Mouse (Mus musculus) G1E (cell line): Measurements from ENCODE around the gene Rftn1.

Source experiments
- CTCF ChIP-seq: IDR thresholded peaks from 2 replicates; pipeline ENCODE4 v1.5.1; 2012; ENCODE audit warnings: low read depth, low read length, inconsistent platforms, mixed read lengths
- GATA1 ChIP-seq: IDR thresholded peaks from 2 replicates; pipeline ENCODE4 v1.6.1; 2012; ENCODE audit warnings: borderline replicate concordance, low read length, inconsistent platforms, mixed read lengths
- GATA2 ChIP-seq: IDR thresholded peaks from 2 replicates; pipeline ENCODE4 v1.6.1; 2012; ENCODE audit warnings: low read depth, low read length, inconsistent platforms, borderline replicate concordance

- TF ChIP-seq GATA1 (no peak), CTCF (no peak), GATA2 (no peak)
Observed at GRCm38 (mm10) chr17:50215104-50215503, 24.6 kb upstream of the Rftn1 start.
